Mouse (Mus musculus): ENCODE results near the gene Lrrc46.

GRCm38 (mm10) chr11:97045861-97046260 lies 4.7 kb upstream of the Lrrc46 start:
- TF ChIP-seq CTCF (IDR thresholded peaks at IDR 0.05) (peak; percentile 49), EP300 (IDR thresholded peaks at IDR 0.05) (no peak)

Measured in lung, postnatal 0 days (tissue).